Mouse (Mus musculus): Measurements from ENCODE around the gene Sh3rf3.

Gene Sh3rf3

GRCm38 (mm10) chr10:59179620-59180019 is 366.5 kb downstream of the Sh3rf3 start:
- no peak for DNase-seq (ENCODE audit: low spot score)

- DNase-seq (ENCODE audit: low spot score), result no peak
Observed at GRCm38 (mm10) chr10:59182306-59182705, 369.1 kb downstream of the Sh3rf3 start.
